Mouse (Mus musculus) stomach, postnatal 0 days (tissue): ENCODE measurements around the gene Slc38a2.

Experiments
- CTCF ChIP-seq: IDR thresholded peaks from 2 replicates; pipeline ENCODE4 v1.5.1; 2016; ENCODE audit warnings: antibody characterized with exemption, low read depth, mild to moderate bottlenecking, moderate library complexity
- EP300 ChIP-seq: optimal IDR thresholded peaks from 2 replicates; pipeline ENCODE3; 2016; ENCODE audit warnings: antibody characterized with exemption

DNA sequence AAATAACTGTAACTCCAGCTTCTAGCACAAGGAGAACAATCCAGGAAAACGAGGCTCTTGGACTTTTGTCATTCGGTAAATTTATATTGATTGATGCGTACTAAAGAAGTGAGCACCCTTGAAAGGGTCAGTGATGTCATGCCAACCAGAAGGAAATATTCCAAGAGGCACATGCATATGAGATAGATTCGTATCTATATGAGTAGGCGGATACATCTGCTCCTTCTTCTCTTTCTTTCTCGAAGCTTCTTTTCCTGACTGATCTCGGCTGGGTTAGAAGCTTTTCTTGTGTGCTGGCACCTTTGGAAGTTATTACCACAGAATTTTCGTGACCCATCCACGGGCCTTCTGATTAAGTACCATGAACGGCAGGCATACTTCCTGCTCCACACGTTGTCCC, 12.1 kb upstream of the Slc38a2 start:
- TF ChIP-seq CTCF (no peak), EP300 (no peak)
